ENCODE assay signal across 9 mouse cellular contexts in the genomic region with DNA sequence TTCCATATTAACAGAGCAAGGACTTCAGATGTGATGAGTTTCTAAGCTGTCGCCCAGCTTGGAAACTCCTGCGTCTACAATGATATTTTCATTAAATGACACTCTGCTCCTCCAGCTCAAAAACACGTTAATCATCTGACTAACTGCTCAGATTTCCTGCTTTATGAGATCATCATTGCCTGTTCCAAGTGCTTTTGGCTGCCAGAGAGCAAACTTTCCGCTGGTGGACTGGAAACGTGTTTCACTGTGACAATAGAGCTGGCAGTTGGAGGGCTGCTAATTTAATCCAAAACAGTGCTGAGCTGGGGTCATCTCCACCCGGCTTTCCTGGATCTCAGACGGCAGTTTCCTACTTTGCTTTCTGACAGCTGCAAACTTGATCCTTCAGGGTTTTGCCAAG. TPM values are rescaled to one million over a fixed set of nuclear protein-coding genes. Genes with fewer than 3 reads are reported as not detected.
DNase-seq lines count a peak whose midpoint lies in the region; ATAC-seq lines count a peak whose summit lies in the region.
"Had no signal": no experiment of that assay in that cellular context is flagged by ENCODE, and none has a peak within 500 bp of the region (broad histone marks: within the 10 kb centered on the region; RNA-seq: fewer than 3 reads in every experiment).

No protein-coding gene starts in this region.

- H3K4me2 ChIP-seq in forebrain, embryonic 14.5 days (ENCODE audit: low read length), result no peak overlapping the region
- H3K4me2 ChIP-seq in forebrain, embryonic 11.5 days (ENCODE audit: low read depth, low read length, severe bottlenecking), result no peak overlapping the region

- H3K9me3 ChIP-seq in forebrain, embryonic 14.5 days (replicated peaks; ENCODE audit: control insufficient read depth, low read length), result no peaks in the 10 kb centered on the region
- no peaks in the 10 kb centered on the region for H3K9me3 ChIP-seq in forebrain, embryonic 11.5 days (ENCODE audit: control insufficient read depth, low read length)
- H3K9me3 ChIP-seq in heart, embryonic 10.5 days, result no peaks in the 10 kb centered on the region

- no peak for ATAC-seq in forebrain, embryonic 14.5 days
- ATAC-seq in forebrain, embryonic 11.5 days (replicated peaks; ENCODE audit: low FRiP score), result no peak

- no peaks in the 10 kb centered on the region for H3K36me3 ChIP-seq in forebrain, embryonic 14.5 days (ENCODE audit: control insufficient read depth, insufficient read depth, low read length)
- no peaks in the 10 kb centered on the region for H3K36me3 ChIP-seq in forebrain, embryonic 11.5 days (ENCODE audit: control insufficient read depth, insufficient read depth, low read length)
- no peaks in the 10 kb centered on the region for H3K36me3 ChIP-seq in heart, embryonic 10.5 days

- peaks cover 3% of the 10 kb centered on the region; the same call in 1 of the 2 replicates for H3K4me1 ChIP-seq in forebrain, embryonic 14.5 days (ENCODE audit: control insufficient read depth, insufficient read depth, low read length)
- H3K4me1 ChIP-seq in forebrain, embryonic 11.5 days (replicated peaks; ENCODE audit: control insufficient read depth, insufficient read depth, low read length), result 0 out of 2 replicates have a peak, but pooled peaks cover 3% of the 10 kb centered on the region
- H3K4me1 ChIP-seq in heart, embryonic 10.5 days, result peaks cover 38% of the 10 kb centered on the region

- no peaks in the 10 kb centered on the region for H3K27me3 ChIP-seq in forebrain, embryonic 14.5 days (replicated peaks; ENCODE audit: control insufficient read depth, insufficient read depth, low read length)
- no peaks in the 10 kb centered on the region for H3K27me3 ChIP-seq in forebrain, embryonic 11.5 days (ENCODE audit: control insufficient read depth, insufficient read depth, low read length)
- no peaks in the 10 kb centered on the region for H3K27me3 ChIP-seq in heart, embryonic 10.5 days (ENCODE audit: insufficient read depth, poor library complexity, severe bottlenecking)

- H3K9ac ChIP-seq in forebrain, embryonic 14.5 days (ENCODE audit: low read length), result no peak overlapping the region
- no peak overlapping the region for H3K9ac ChIP-seq in forebrain, embryonic 11.5 days (ENCODE audit: low read length)

- H3K4me3 ChIP-seq in forebrain, embryonic 14.5 days (ENCODE audit: low read depth, low read length), result no peak overlapping the region
- H3K4me3 ChIP-seq in forebrain, embryonic 11.5 days (ENCODE audit: low read depth, low read length), result no peak overlapping the region
- no peak overlapping the region for H3K4me3 ChIP-seq in heart, embryonic 10.5 days

- 16% methylated on average over 7 of the region's 7 CpGs for WGBS in forebrain, embryonic 14.5 days
- WGBS in forebrain, embryonic 11.5 days, result 22% methylated on average over 7 of the region's 7 CpGs
- WGBS in heart, embryonic 10.5 days, result 31% methylated on average over 7 of the region's 7 CpGs

- DNase-seq in forebrain, embryonic 14.5 days (ENCODE audit: low spot score), result peak; percentile 56
- DNase-seq in forebrain, embryonic 11.5 days (ENCODE audit: low spot score), result no peak
- peak; percentile 76 to 79 for DNase-seq in adrenal gland, postnatal 36 days
- no peak for DNase-seq in heart, embryonic 10.5 days (ENCODE audit: low spot score)
- DNase-seq in kidney, postnatal 14 days, result peak; percentile 83
- peak; percentile 78 to 79 for DNase-seq in lung, postnatal 4 days
- no peak for DNase-seq in thymus, postnatal 25 days
- DNase-seq in thymus, postnatal 14 days, result no peak

- no peak overlapping the region for H3K27ac ChIP-seq in forebrain, embryonic 14.5 days (ENCODE audit: low read depth, low read length)
- H3K27ac ChIP-seq in forebrain, embryonic 11.5 days (ENCODE audit: low read depth, low read length), result no peak overlapping the region
- peak overlapping the region; percentile 82 for H3K27ac ChIP-seq in heart, embryonic 10.5 days

RNA-seq across cellular contexts. Expression of a gene that starts 21.5 kb away (rescaled TPM):
- not detected in 2 replicates for polyA plus RNA-seq in forebrain, embryonic 14.5 days (2014; fragmentation: Nextera tagmentation; extraction: Ambion mirVana)
- not detected in 2 replicates for polyA plus RNA-seq in forebrain, embryonic 11.5 days (2014; fragmentation: Nextera tagmentation; extraction: Ambion mirVana)
- not detected for total RNA-seq in adrenal gland, postnatal 36 days (2021)
- not detected in 2 replicates for polyA plus RNA-seq in heart, embryonic 10.5 days (2016; fragmentation: Nextera tagmentation; extraction: Ambion mirVana)
- total RNA-seq: neutrophil, adult 5-6 weeks had no signal

Comparison
In these comparisons a context has a peak if more than half of its experiments do, and no peak if none do; other contexts are left out.
1. DNase-seq: peak in forebrain, embryonic 14.5 days (single experiment), adrenal gland, postnatal 36 days (2 of 2), kidney, postnatal 14 days (single experiment) and lung, postnatal 4 days (2 of 2); none in forebrain, embryonic 11.5 days (single experiment), heart, embryonic 10.5 days (single experiment), thymus, postnatal 25 days (single experiment) and thymus, postnatal 14 days (single experiment).